Mouse (Mus musculus) gonadal fat pad, adult 2 months (tissue): Measurements from ENCODE around the gene Chrm3. TPM values are rescaled to one million over a fixed set of nuclear protein-coding genes. Genes with fewer than 3 reads are reported as not detected.

Source experiments
- DNase-seq: peaks from one replicate; pipeline ENCODE4 v3.0.0-alpha.2; 2012; ENCODE audit warnings: low read depth
- polyA plus RNA-seq: library from polyadenylated mRNA; depleted of rRNA; stranded (reverse); fragments of >200 nt; gene quantifications from 2 replicates; pipeline ENCODE4 v1.2.3, GENCODE M21; 2012

Gene Chrm3
- polyA plus RNA-seq, 1 experiment = 4.1 TPM

- DNase-seq = no peak
Measured at GRCm38 (mm10) chr13:10236279-10236678, 124.4 kb downstream of the Chrm3 start.

DNA sequence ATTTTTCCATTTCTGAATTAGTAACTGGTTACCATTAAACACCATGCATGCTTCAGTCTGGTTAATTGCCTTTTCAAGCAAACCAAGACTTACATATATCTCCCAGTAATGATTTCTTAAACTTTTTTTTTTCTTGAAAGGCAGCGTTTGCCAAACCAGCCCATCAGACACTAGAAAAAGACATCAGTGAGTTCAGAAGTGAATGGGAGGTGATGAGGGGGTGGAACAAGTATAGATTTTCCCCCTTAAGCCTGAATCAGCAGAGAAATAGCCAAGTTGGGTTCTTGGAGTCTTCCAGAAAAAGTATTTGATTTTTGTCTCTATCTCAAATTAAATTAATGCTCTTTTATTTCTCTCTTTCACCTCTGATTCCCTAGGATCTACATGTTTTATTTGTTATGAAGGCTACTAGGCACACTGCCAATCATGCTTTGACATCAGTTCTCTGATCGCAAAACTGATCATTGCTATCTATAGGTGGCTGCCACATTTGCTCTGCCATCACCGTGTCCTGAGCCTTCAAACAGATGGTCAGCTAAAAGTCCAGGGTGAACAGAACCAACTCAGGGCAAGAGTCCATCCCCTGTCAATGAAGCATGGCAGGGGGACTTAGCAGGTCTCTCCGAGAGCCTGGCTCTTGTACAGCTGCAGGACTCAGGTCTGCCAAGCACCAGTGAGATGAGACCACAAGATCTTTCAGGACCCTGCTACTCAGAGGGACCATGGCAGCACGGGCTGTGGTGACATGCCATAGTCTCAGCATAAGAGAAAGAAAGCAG, 125.1 kb downstream of the Chrm3 start:
- no peak for DNase-seq

DNA sequence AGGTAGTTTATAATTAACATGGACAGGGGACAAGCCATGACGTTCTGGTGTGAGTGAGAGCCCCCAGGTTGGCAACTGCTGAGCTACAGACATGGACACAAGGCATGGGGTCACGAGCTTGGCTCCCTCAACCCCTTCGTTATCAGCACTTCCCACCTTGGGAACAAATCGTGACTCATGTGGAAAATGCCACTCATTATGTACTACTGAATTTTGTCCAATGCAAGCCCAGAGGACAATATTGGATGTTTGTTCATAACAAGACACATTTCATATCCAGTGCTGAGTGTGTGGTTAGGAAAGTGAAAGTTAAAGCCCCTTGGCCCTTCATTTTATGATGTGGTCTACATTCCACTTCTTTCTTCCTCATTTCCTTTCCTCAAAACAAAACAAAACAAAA, 140.2 kb downstream of the Chrm3 start:
- no peak for DNase-seq

DNA sequence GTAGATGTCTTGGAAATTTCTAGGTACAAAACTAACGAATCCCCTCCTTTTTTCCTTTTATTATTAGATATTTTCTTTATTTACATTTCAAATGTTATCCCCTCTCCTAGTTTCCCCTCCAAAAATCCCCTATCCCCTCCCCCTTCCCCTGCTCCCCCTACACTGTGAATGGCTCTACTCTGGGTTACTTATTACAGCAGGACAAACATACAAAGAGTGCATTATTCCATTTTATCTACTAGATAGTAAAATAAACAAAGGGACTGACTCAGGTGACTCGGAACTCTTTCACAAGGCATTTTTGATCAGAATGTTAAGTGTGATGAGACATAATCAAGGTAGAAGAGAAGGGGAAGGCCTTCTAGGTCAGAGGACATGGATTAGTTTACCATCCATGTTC, 148.5 kb downstream of the Chrm3 start:
- DNase-seq = no peak

DNA sequence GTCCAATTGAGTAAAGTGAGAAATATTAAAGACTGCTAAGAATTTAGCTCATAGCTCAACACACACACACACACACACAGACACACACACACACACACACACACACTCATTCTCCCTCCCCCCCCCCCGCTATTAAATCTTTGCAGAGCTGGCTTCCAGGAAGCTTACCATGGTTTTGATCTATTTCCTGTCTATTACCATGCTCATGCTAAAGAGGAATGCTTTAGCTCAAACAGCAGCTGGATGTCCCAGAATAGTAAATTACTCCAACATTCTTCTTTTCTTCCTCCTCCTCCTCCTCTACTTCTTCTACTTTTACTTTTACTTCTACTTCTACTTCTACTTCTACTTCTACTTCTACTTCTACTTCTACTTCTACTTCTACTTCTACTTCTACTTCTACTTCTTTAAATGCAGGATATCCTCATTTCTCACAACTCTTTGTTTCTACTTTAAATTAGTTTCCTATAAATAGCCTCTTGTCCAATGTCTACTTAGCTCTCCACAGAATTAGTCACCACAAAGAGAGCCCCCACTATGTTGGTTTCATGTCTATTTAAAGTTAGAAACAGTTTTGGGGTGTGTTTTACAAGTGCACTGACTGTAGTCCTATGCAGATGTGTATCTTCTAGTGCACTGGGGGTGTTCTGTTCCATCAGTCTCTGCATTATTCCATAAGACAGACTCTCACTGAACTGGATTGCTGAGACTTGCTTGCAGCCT, 150.0 kb downstream of the Chrm3 start:
- DNase-seq = no peak

DNA sequence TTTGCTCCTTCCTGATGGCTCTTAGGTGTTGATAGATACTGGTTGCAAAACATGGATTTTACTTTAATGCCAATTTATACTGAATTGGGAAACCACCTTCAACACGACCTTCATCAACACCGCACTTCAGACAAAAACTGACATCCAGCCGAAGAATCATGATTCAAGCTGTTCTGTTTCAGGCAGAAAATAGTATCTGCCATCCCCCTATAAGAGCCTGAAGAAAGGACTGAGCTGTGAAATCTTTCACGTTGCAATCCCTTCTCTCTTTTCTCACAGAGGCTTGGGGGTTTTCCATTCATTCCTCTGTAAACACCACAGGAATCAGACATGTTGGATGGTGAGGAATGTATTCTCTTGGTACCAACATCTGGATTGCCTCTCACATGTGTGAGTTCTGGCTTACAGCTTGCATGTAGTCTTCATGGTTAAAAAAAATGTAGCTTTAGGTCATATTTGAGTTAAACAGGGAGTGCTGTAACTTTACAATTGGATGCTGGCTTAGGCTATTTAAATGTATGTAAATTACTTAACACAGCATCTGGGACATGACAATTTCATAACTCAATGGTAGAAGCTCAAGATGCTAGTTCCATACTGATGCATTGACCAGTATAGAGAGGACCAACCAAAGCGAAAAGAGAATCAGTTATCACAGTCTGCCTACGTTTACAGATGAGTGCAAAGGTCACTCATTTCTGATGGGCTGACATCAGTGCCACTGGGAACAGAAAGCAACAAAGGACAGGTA, 161.3 kb downstream of the Chrm3 start:
- no peak for DNase-seq

GRCm38 (mm10) chr13:10189829-10190228, 170.8 kb downstream of the Chrm3 start:
- no peak for DNase-seq

DNA sequence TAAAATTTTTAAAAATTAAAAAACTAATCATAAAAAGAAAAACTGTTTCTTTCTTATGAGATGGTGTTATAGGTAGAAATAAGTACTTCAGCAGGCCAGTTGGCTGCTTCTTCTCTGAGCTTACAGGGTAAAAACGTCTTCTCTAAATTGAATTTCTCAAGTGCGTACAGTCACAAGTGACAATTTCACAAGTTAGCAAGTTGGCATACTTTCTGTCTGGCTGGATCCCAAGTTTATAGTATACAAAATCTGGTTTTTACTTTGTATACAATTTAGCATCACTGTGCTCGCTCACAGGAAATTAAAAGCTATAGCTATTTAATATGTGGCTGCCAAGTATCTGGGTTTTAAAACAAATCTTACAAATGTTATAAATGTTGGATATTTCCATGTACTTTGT, 172.7 kb downstream of the Chrm3 start:
- no peak for DNase-seq

DNA sequence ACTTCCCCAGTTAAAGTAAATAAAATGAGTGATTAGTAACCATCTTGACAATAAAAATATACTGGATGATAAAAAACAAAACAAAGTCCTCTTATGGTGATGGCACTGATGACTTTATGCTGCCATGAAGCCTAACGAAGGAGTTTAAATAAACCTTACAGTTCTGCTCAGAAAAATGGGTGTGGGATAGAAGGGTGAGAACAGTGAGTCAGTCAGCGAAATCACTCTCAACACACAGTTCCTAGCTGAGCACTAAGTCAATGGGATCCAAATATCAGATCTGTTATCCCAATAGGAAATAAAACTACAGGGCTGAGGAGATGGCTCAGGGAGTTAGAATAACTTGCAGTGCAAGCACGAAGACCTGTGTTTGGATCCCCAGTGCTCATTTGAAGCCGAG, 176.8 kb downstream of the Chrm3 start:
- DNase-seq = no peak

DNA sequence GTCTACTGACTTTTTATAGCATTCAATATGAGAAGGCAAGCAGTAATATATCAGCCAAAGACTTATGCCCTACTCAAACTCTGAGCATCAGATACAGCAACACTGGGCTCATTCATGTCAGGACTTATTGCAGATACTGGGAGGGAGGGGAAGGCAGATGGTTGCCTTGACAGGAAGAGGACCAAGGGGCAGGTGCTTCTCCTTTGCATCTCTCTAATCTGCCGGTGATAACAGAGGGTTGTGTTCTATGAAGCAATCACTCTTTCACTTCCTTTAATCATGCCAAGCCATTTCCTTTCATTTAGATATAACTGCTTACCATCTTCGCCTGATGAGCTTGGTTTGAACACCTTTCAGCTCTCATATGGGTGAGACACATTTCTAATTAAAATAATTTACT, 177.9 kb downstream of the Chrm3 start:
- DNase-seq = no peak

DNA sequence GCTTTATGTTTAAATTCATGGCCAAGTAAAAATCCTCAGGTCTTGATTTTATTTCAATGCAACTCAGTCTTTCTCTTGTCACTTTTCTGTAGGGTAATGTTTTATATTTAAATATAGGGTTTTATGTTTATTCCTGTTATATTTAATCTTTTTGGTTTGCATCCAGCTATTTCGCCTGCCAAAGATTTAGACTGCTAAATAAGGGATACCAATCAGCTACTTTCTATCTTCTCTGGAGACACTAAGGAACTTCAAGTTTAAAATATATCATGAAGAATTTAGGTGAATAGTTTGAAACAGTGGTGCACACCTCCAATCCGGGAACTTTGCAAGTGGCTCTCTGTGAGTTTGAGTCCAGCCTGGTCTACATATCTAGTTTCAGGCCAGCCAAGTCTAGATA, 190.1 kb downstream of the Chrm3 start:
- no peak for DNase-seq

DNA sequence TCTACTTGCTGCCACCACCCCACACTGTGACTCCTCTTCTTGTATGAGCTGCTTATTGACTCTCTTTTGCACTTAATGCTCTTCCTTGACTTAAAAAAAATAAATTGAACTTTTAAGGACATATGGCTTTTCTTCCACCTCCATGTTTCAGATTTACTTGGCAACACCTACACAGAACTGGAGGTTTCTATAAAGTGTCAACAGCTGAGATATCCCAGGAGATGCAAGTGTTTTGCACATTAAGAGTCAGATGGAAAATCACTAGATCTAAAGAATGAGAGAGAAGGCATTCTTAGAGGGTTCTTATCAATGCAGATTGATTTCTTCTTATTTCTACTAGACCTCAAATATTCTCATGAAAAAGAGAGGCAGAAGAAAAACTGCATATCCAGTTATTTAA, 197.3 kb downstream of the Chrm3 start:
- no peak for DNase-seq

GRCm38 (mm10) chr13:10157496-10157895, 203.2 kb downstream of the Chrm3 start:
- DNase-seq = no peak

DNA sequence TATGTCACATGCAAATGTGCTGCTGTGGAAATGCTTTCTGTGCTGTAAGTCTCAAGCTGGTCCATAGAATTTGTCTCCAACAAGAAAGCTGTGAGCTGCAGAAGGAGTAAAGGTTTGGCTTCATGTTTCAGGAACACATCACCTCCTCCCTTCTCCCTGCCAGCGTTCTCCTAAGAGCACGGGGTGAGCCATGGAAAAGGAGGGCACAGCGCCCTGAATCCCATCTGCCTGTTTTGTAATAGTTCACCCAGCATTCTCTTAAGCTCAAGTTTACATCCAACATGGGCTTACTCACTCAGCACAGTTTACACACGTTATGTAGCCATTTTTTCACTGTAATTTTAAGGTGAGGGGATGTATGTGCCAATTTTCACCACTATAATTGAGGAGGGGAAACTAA, 220.1 kb downstream of the Chrm3 start:
- DNase-seq = no peak

GRCm38 (mm10) chr13:10138878-10139277, 221.8 kb downstream of the Chrm3 start:
- DNase-seq = no peak

DNA sequence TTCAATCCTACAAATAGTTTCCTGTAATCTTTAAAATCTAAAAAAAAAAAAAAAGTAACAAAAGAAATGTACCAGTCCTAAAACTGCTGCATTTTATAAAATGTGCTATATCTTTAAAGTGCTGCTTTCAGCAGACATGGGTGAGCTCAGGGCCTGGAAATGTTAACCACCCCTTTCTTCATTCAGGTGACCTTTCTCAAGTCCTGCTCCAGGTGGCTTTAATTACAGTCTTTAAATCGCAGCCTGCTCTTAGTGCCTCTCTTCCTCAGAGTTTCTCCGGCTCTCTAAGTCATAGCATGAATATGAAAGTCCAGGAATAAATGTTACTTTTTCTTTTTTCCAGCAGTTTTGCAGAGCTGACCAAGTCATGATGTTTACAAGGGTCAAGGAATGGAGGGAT, 229.6 kb downstream of the Chrm3 start:
- DNase-seq = no peak

DNA sequence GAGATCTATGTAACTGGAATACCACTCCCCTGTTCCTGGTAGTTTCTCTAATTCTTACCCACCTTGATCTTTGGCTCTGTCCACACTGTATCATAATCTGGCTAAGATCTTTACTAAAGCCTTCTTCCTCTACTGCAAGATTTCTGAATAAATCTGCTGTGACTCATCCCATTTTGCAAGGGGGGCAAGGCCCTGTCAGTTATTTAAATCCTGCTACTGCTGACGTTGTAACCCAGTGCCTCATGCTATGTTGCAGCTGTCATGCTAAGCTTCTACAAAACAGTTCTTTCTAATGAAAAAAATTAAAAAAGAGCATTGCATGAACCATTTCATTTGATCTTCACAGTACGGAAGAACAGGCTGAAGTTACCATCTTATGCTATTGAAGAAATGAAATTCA, 248.4 kb downstream of the Chrm3 start:
- DNase-seq = no peak

DNA sequence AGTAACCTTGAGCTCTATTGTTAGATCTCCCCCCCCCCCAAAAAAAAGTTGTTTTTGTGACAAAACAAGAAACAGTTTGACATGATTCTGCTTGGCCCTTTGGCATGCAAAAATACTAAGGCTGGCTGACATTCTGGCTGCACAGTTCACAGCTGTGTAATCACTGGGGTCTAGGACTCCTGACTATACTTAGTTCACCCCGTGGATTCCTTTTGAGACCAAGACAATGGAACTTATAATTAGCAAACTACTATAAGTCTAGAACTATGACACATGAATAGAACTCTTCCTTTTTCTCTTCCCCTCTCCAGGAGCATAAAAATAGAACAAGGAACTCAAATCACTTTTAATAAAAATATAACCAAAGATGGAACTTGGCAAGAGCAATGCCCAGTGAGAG, 251.1 kb downstream of the Chrm3 start:
- no peak for DNase-seq

GRCm38 (mm10) chr13:10107331-10107730, 253.3 kb downstream of the Chrm3 start:
- DNase-seq = no peak

GRCm38 (mm10) chr13:10090778-10091177, 269.9 kb downstream of the Chrm3 start:
- DNase-seq = no peak

DNA sequence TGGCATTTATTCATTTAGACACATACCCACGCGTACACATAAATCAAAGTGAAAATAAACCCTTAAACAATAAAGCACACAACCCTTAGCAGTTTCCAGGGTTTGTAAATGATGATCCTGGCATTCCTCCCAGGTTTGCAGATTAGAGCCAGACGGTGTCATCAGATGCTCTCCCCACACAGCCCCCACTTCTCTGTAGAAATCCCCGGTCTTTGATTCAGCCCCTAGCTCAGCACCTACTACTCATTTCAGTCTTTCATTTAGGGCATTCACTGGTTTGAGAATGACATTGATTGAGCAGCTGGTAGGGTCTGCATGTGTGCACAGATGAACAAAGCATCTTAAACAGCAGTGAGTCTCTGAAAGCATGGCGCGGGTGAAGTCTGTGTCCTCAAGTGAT, 274.3 kb downstream of the Chrm3 start:
- no peak for DNase-seq

DNA sequence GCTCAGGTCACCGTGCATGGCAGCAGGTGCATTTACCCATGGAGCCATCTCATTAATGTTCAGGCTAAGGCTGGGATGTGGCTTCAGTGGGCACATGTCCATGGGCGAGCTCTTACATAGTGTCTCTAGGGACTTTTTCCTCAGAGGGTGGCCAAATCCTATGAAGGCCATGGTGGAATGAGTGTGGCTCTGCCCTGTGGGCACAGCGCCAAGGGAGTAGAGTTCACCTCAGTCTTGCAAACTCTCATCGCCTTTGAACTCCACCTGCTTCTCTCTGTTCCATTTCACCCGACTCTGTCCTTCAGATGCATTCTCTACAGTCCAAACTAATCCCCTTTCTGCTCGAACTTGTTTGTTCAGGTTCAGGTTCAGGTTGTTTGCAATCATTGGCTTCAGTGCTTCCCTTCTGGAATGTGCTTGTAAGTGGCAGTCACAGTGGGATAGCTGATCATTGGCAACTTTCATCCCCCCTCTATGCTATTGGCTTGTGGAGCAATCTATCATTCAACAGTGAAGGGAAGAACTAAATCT, 278.7 kb downstream of the Chrm3 start:
- DNase-seq = peak; percentile 74

DNA sequence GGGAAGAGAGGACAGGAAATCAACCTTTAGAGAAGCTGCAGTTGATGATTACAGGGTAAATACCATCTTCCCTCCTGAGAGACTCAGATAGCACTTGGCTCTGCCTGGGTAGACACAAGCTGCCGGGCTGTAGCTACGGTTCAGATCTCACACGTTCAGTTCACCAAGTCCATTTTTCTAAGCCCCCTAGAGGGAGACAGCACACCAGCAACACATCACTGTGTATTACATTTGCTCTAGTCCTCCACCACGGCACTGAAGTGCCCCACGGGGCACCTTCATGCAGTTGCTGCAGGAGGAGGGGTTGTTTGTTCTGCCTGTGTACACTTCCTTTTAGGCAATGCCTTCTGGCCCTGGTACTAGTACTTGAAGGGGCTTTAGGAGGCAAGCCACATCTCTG, 289.5 kb downstream of the Chrm3 start:
- no peak for DNase-seq
